Mouse (Mus musculus) lung, postnatal 0 days (tissue): ENCODE measurements around the gene Pum1.

Experiments
- CTCF ChIP-seq: IDR thresholded peaks from 2 replicates; pipeline ENCODE4 v1.5.1; 2016; ENCODE audit warnings: antibody characterized with exemption, mild to moderate bottlenecking
- EP300 ChIP-seq: IDR thresholded peaks from 2 replicates; pipeline ENCODE4 v1.6.1; 2016; ENCODE audit warnings: antibody characterized with exemption, mild to moderate bottlenecking, control low read depth

DNA sequence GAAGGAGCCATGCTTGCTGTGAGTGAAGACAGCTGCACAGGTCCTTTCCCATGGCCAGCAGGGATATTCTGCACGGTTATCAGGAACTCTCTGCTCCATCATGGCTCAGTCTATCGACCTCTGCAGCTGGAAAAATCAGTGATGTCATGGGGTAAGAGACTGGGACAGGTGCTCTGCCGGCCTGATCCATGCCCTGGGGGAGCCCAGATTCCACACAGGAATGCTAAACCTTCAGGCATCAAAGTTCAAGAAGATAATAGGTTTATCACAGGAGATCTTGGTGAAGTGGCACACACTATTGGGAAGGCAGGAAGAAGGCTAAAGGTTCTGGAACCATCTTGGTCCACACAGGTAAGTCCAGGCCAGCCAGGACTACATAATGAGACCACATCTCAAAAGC is 26.4 kb upstream of the Pum1 start:
- TF ChIP-seq CTCF (no peak), EP300 (no peak)
